Mouse (Mus musculus): ENCODE data around the gene Tbc1d8. TPM values are rescaled to one million over a fixed set of nuclear protein-coding genes. Genes with fewer than 3 reads are reported as not detected.
A peak's percentile ranks its signal among the peaks of the same experiment; 100 is the strongest.

Tbc1d8 gene
- polyA plus RNA-seq, 1 experiment: 21.8 TPM

GRCm38 (mm10) chr1:39482115-39482815 lies 3.7 kb upstream of the Tbc1d8 start:
- WGBS: 30% methylated on average over 10 of the region's 10 CpGs
- H3K27me3 ChIP-seq (ENCODE audit: control insufficient read depth, insufficient read depth, low read length): 0 out of 2 replicates have a peak, but pooled peaks cover 1% of the 10 kb centered on the region
- no peak for DNase-seq (ENCODE audit: low read depth in 1 of 2, low spot score in 2 of 2)
- no peak overlapping the region; the same call in 1 of the 2 replicates for H3K27ac ChIP-seq (ENCODE audit: insufficient read depth, low read length)
- H3K36me3 ChIP-seq (ENCODE audit: control insufficient read depth, insufficient read depth, low read length): no peaks in the 10 kb centered on the region
- H3K4me3 ChIP-seq (ENCODE audit: extremely low read depth, insufficient read depth, insufficient read length): no peak overlapping the region
- no peaks in the 10 kb centered on the region; the same call in 1 of the 2 replicates for H3K4me1 ChIP-seq (ENCODE audit: control insufficient read depth, insufficient read depth, insufficient read length)
- TF ChIP-seq CTCF (IDR thresholded peaks at IDR 0.05; ENCODE audit: extremely low read depth, insufficient read depth, insufficient read length, insufficient replicate concordance) (no peak), POLR2A (IDR thresholded peaks at IDR 0.05; ENCODE audit: low read depth, low read length) (no peak)

- Histone ChIP-seq H3K36me3 (ENCODE audit: control insufficient read depth, insufficient read depth, low read length) (no peaks in the 10 kb centered on the region), H3K27me3 (ENCODE audit: control insufficient read depth, insufficient read depth, low read length) (0 out of 2 replicates have a peak, but pooled peaks cover 1% of the 10 kb centered on the region), H3K27ac (ENCODE audit: insufficient read depth, low read length) (no peak overlapping the region), H3K4me1 (ENCODE audit: control insufficient read depth, insufficient read depth, insufficient read length) (no peaks in the 10 kb centered on the region; the same call in 1 of the 2 replicates), H3K4me3 (ENCODE audit: extremely low read depth, insufficient read depth, insufficient read length) (no peak overlapping the region)
- TF ChIP-seq CTCF (IDR thresholded peaks at IDR 0.05; ENCODE audit: extremely low read depth, insufficient read depth, insufficient read length, insufficient replicate concordance): no peak
- no peak for TF ChIP-seq POLR2A (IDR thresholded peaks at IDR 0.05; ENCODE audit: low read depth, low read length)
- no peak for DNase-seq (ENCODE audit: low read depth in 1 of 2, low spot score in 2 of 2)
- WGBS: 90% methylated on average over 5 of the region's 5 CpGs
Observed at GRCm38 (mm10) chr1:39479254-39479653, 699 bp upstream of the Tbc1d8 start.

GRCm38 (mm10) chr1:39478896-39479200 lies 293 bp upstream of the Tbc1d8 start:
- H3K4me1 ChIP-seq (ENCODE audit: control insufficient read depth, insufficient read depth, insufficient read length): no peaks in the 10 kb centered on the region; the same call in 1 of the 2 replicates
- H3K27ac ChIP-seq (ENCODE audit: insufficient read depth, low read length): no peak overlapping the region
- H3K27me3 ChIP-seq (ENCODE audit: control insufficient read depth, insufficient read depth, low read length): 0 out of 2 replicates have a peak, but pooled peaks cover 1% of the 10 kb centered on the region
- no peaks in the 10 kb centered on the region for H3K36me3 ChIP-seq (ENCODE audit: control insufficient read depth, insufficient read depth, low read length)
- peak overlapping the region; percentile 73; the same call in 1 of the 2 replicates for H3K4me3 ChIP-seq (ENCODE audit: extremely low read depth, insufficient read depth, insufficient read length)
- WGBS: 9% methylated on average over 10 of the region's 10 CpGs
- no peak for DNase-seq (ENCODE audit: low read depth in 1 of 2, low spot score in 2 of 2)
- TF ChIP-seq POLR2A (IDR thresholded peaks at IDR 0.05; ENCODE audit: low read depth, low read length): no peak
- TF ChIP-seq CTCF (IDR thresholded peaks at IDR 0.05; ENCODE audit: extremely low read depth, insufficient read depth, insufficient read length, insufficient replicate concordance): no peak

DNA sequence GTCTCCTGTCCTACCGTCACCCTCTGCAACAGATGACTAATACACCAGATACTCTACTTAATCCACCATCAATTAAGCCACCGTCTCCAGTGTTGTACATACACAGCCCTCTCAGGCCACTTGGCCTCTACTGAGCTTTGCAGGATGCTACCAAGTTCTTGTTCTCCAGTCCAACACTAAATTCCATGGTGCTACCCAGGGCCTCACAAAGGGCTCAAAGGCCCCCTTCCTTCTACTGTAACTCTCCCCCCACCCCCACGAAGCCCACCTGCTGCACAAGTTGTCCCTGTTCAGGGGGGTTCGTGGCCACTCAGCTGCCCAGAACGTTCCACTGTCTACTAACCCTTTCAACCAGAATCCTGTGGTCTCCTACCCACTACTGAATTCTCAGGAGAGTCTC lies 1.5 kb downstream of the Tbc1d8 start:
- WGBS: 62% methylated on average over 5 of the region's 5 CpGs
- DNase-seq (ENCODE audit: low read depth in 1 of 2, low spot score in 2 of 2): no peak
- peak overlapping the region; percentile 7; the same call in 1 of the 2 replicates for H3K4me3 ChIP-seq (ENCODE audit: extremely low read depth, insufficient read depth, insufficient read length)
- H3K36me3 ChIP-seq (ENCODE audit: control insufficient read depth, insufficient read depth, low read length): no peaks in the 10 kb centered on the region
- TF ChIP-seq POLR2A (IDR thresholded peaks at IDR 0.05; ENCODE audit: low read depth, low read length) (no peak), CTCF (IDR thresholded peaks at IDR 0.05; ENCODE audit: extremely low read depth, insufficient read depth, insufficient read length, insufficient replicate concordance) (no peak)
- no peaks in the 10 kb centered on the region; the same call in 1 of the 2 replicates for H3K4me1 ChIP-seq (ENCODE audit: control insufficient read depth, insufficient read depth, insufficient read length)
- 0 out of 2 replicates have a peak, but pooled peaks cover 1% of the 10 kb centered on the region for H3K27me3 ChIP-seq (ENCODE audit: control insufficient read depth, insufficient read depth, low read length)
- H3K27ac ChIP-seq (ENCODE audit: insufficient read depth, low read length): no peak overlapping the region

DNA sequence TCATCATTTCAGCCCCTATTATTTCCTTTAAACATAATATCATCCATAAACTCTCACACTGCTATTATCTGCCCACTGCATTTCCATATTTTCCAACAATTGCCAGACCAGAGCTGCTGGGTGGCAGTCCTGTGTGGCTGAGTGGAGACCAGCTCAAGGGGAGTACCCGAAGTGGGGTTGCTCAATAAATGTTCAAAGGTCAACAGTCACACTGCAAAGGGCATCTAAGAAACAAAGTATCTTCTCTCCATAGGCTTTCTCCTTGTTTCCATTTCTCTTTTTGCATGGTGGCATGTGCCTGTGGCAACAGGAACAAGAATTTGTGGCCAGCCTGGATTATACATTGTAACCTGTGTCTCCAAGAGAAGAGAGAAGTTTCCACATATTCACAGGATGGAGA lies 2.2 kb downstream of the Tbc1d8 start:
- Histone ChIP-seq H3K27ac (ENCODE audit: insufficient read depth, low read length) (no peak overlapping the region), H3K36me3 (ENCODE audit: control insufficient read depth, insufficient read depth, low read length) (no peaks in the 10 kb centered on the region), H3K27me3 (ENCODE audit: control insufficient read depth, insufficient read depth, low read length) (0 out of 2 replicates have a peak, but pooled peaks cover 1% of the 10 kb centered on the region), H3K4me1 (ENCODE audit: control insufficient read depth, insufficient read depth, insufficient read length) (no peaks in the 10 kb centered on the region; the same call in 1 of the 2 replicates), H3K4me3 (ENCODE audit: extremely low read depth, insufficient read depth, insufficient read length) (no peak overlapping the region)
- no peak for DNase-seq (ENCODE audit: low read depth in 1 of 2, low spot score in 2 of 2)
- WGBS: 87% methylated on average over 1 of the region's 1 CpGs
- no peak for TF ChIP-seq POLR2A (IDR thresholded peaks at IDR 0.05; ENCODE audit: low read depth, low read length)
- no peak for TF ChIP-seq CTCF (IDR thresholded peaks at IDR 0.05; ENCODE audit: extremely low read depth, insufficient read depth, insufficient read length, insufficient replicate concordance)

DNA sequence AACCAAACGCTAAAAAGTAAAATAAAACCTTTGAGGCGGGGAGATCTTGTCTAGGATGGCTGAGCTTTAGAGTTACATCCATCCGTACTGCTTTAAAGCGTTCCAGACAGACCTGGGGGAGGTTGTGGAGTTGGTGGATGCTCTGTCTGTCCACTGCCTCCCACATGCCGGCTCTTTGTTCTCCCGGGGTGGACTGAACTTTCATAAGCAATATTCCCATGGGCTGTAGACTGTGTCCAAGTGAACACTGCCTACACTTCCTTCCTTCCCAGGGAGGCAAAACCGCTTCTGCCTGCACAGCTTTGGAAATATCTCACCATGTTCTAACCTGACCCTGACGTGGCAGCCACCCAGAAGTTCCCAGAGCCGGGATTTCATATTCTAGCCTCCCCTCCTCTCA lies 4.0 kb downstream of the Tbc1d8 start:
- WGBS: 88% methylated on average over 9 of the region's 9 CpGs
- Histone ChIP-seq H3K27me3 (ENCODE audit: control insufficient read depth, insufficient read depth, low read length) (0 out of 2 replicates have a peak, but pooled peaks cover 1% of the 10 kb centered on the region), H3K4me1 (ENCODE audit: control insufficient read depth, insufficient read depth, insufficient read length) (no peaks in the 10 kb centered on the region; the same call in 1 of the 2 replicates), H3K27ac (ENCODE audit: insufficient read depth, low read length) (no peak overlapping the region), H3K4me3 (ENCODE audit: extremely low read depth, insufficient read depth, insufficient read length) (no peak overlapping the region), H3K36me3 (ENCODE audit: control insufficient read depth, insufficient read depth, low read length) (no peaks in the 10 kb centered on the region)
- no peak for DNase-seq (ENCODE audit: low read depth in 1 of 2, low spot score in 2 of 2)
- TF ChIP-seq CTCF (IDR thresholded peaks at IDR 0.05; ENCODE audit: extremely low read depth, insufficient read depth, insufficient read length, insufficient replicate concordance) (no peak), POLR2A (IDR thresholded peaks at IDR 0.05; ENCODE audit: low read depth, low read length) (no peak)
